In genomic region chr13:23435676-23436075, GRCm38 (mm10) we compare ENCODE assay signal across 8 mouse cellular contexts. TPM values are rescaled to one million over a fixed set of nuclear protein-coding genes. Genes with fewer than 3 reads are reported as not detected.
A peak's percentile ranks its signal among the peaks of the same experiment; 100 is the strongest.
DNase-seq lines count a peak whose midpoint lies in the region; ATAC-seq and TF ChIP-seq lines count a peak whose summit lies in the region.

No protein-coding gene starts in this region.

- H3K27ac ChIP-seq in gastrocnemius, adult 2 months = peak overlapping the region; percentile 29; the same call in 1 of the 2 replicates
- H3K27ac ChIP-seq in forebrain, embryonic 15.5 days (replicated peaks) = no peak overlapping the region
- peak overlapping the region; percentile 62 for H3K27ac ChIP-seq in liver, embryonic 11.5 days (ENCODE audit: low read depth, low read length)
- H3K27ac ChIP-seq in stomach, postnatal 0 days (replicated peaks) = no peak overlapping the region; the same call in 1 of the 2 replicates

- TF ChIP-seq CTCF in gastrocnemius, adult 2 months (IDR thresholded peaks at IDR 0.05) = no peak
- TF ChIP-seq CTCF in G1E (IDR thresholded peaks at IDR 0.05; ENCODE audit: low read depth, low read length) = no peak
- TF ChIP-seq CTCF in stomach, postnatal 0 days (IDR thresholded peaks at IDR 0.05; ENCODE audit: low read depth) = no peak

- no peaks in the 10 kb centered on the region for H3K27me3 ChIP-seq in G1E (ENCODE audit: insufficient read depth, low read length)
- no peaks in the 10 kb centered on the region for H3K27me3 ChIP-seq in forebrain, embryonic 15.5 days
- H3K27me3 ChIP-seq in liver, embryonic 11.5 days (replicated peaks; ENCODE audit: control insufficient read depth, insufficient read depth, low read length) = no peaks in the 10 kb centered on the region
- H3K27me3 ChIP-seq in stomach, postnatal 0 days (ENCODE audit: control insufficient read depth, insufficient read depth, low read length) = no peaks in the 10 kb centered on the region

- H3K9me3 ChIP-seq in G1E (replicated peaks) = no peaks in the 10 kb centered on the region
- H3K9me3 ChIP-seq in forebrain, embryonic 15.5 days = no peaks in the 10 kb centered on the region
- H3K9me3 ChIP-seq in liver, embryonic 11.5 days (ENCODE audit: control insufficient read depth, low read length) = no peaks in the 10 kb centered on the region
- H3K9me3 ChIP-seq in stomach, postnatal 0 days (ENCODE audit: control insufficient read depth, low read length) = no peaks in the 10 kb centered on the region

- 4% methylated on average over 12 of the region's 12 CpGs for WGBS in forebrain, embryonic 15.5 days
- 1% methylated on average over 12 of the region's 12 CpGs for WGBS in liver, embryonic 11.5 days
- 4% methylated on average over 12 of the region's 12 CpGs for WGBS in stomach, postnatal 0 days

- H3K4me3 ChIP-seq in gastrocnemius, adult 2 months = peak overlapping the region; percentile 75
- peak overlapping the region; percentile 69 for H3K4me3 ChIP-seq in G1E (ENCODE audit: low read depth, low read length)
- peak overlapping the region; percentile 30 for H3K4me3 ChIP-seq in forebrain, embryonic 15.5 days
- H3K4me3 ChIP-seq in liver, embryonic 11.5 days (ENCODE audit: low read depth, low read length) = peak overlapping the region; percentile 65
- peak overlapping the region; percentile 40 for H3K4me3 ChIP-seq in stomach, postnatal 0 days (ENCODE audit: low read depth, low read length)

- H3K4me1 ChIP-seq in G1E (ENCODE audit: insufficient read depth, low read depth, low read length) = peaks cover 35% of the 10 kb centered on the region
- peaks cover 45% of the 10 kb centered on the region for H3K4me1 ChIP-seq in forebrain, embryonic 15.5 days
- peaks cover 14% of the 10 kb centered on the region for H3K4me1 ChIP-seq in liver, embryonic 11.5 days (replicated peaks; ENCODE audit: control insufficient read depth, insufficient read depth, low read length)
- H3K4me1 ChIP-seq in stomach, postnatal 0 days (replicated peaks; ENCODE audit: control insufficient read depth, insufficient read depth) = no peaks in the 10 kb centered on the region; the same call in 1 of the 2 replicates

- ATAC-seq in G1E (ENCODE audit: extremely low read depth, insufficient number of reproducible peaks, low FRiP score, poor library complexity, severe bottlenecking) = no peak
- no peak for ATAC-seq in forebrain, embryonic 15.5 days (replicated peaks)
- ATAC-seq in liver, embryonic 11.5 days (replicated peaks; ENCODE audit: low FRiP score) = no peak
- no peak for ATAC-seq in stomach, postnatal 0 days (ENCODE audit: low FRiP score, low TSS enrichment)

- no peak for DNase-seq in gastrocnemius, adult 2 months
- DNase-seq in gastrocnemius, postnatal 36 days = no peak
- DNase-seq in G1E (ENCODE audit: low spot score) = no peak
- DNase-seq in liver, embryonic 11.5 days (ENCODE audit: low spot score) = peak; percentile 55
- no peak for DNase-seq in stomach, postnatal 0 days (ENCODE audit: low spot score)
- DNase-seq in layer of hippocampus, adult 9-10 months (ENCODE audit: low spot score) = no peak
- no peak for DNase-seq in urinary bladder, postnatal 25 days (ENCODE audit: low spot score)

- H3K36me3 ChIP-seq in G1E (replicated peaks) = no peaks in the 10 kb centered on the region
- H3K36me3 ChIP-seq in forebrain, embryonic 15.5 days = no peaks in the 10 kb centered on the region
- H3K36me3 ChIP-seq in liver, embryonic 11.5 days (ENCODE audit: control insufficient read depth, insufficient read depth, low read length) = no peaks in the 10 kb centered on the region
- H3K36me3 ChIP-seq in stomach, postnatal 0 days (ENCODE audit: control insufficient read depth, insufficient read depth, low read length) = no peaks in the 10 kb centered on the region

- H3K4me2 ChIP-seq in forebrain, embryonic 15.5 days (replicated peaks) = peak overlapping the region; percentile 40
- H3K4me2 ChIP-seq in liver, embryonic 11.5 days = peak overlapping the region; percentile 89
- peak overlapping the region; percentile 59 for H3K4me2 ChIP-seq in stomach, postnatal 0 days (replicated peaks; ENCODE audit: low read depth)

- intact Hi-C loops in gastrocnemius, adult 2 months (cut with DNase I) = loop anchor here (2.0 to 10.0 kb wide), 2 partner anchors 83 to 1651 kb away; partner anchors contain the start of genes Hist1h1b, Hist1h2an, Hist1h2bp and Hist1h3i
- intact Hi-C loops in gastrocnemius, postnatal 36 days (cut with DNase I) = loop anchor here (5.0 kb wide), 1 partner anchor 1408 kb away; no protein-coding TSS in a partner anchor

- H3K9ac ChIP-seq in forebrain, embryonic 15.5 days (replicated peaks) = peak overlapping the region; percentile 17
- peak overlapping the region; percentile 75 for H3K9ac ChIP-seq in liver, embryonic 11.5 days (ENCODE audit: low read depth, low read length)
- H3K9ac ChIP-seq in stomach, postnatal 0 days (ENCODE audit: low read length) = peak overlapping the region; percentile 39

- no peak for TF ChIP-seq EP300 in stomach, postnatal 0 days (optimal IDR thresholded peaks at IDR 0.05)

RNA-seq across cellular contexts. Expression of gene Abt1, which starts 12.0 kb away (rescaled TPM):
- total RNA-seq in gastrocnemius, adult 2 months (2021) = 1 to 10 TPM; 3.6 to 3.9 TPM
- 1 to 10 TPM; 3.2 to 3.3 TPM for total RNA-seq in gastrocnemius, postnatal 36 days (2021)
- total RNA-seq in G1E (2014; fragmentation: Nextera tagmentation) (3.7 and 4.0 TPM in 2 replicates), G1E (2017) (9.5 and 11.4 TPM in 2 replicates)
- 6.5 and 6.9 TPM in 2 replicates for polyA plus RNA-seq in G1E (2012)
- 13.0 and 13.2 TPM in 2 replicates for polyA plus RNA-seq in forebrain, embryonic 15.5 days (2015; fragmentation: Nextera tagmentation; extraction: Ambion mirVana)
- polyA plus RNA-seq in liver, embryonic 11.5 days (2014; fragmentation: Nextera tagmentation; extraction: Ambion mirVana) = 13.1 and 13.4 TPM in 2 replicates
- polyA plus RNA-seq in stomach, postnatal 0 days (2015; fragmentation: Nextera tagmentation; extraction: Ambion mirVana) = 7.1 and 7.4 TPM in 2 replicates

RNA-seq across cellular contexts. Expression of gene Btn1a1, which starts 30.0 kb away (rescaled TPM):
- total RNA-seq in gastrocnemius, adult 2 months (2021) = not detected
- total RNA-seq in gastrocnemius, postnatal 36 days (2021) = not detected
- total RNA-seq in G1E (2014; fragmentation: Nextera tagmentation) = 18.3 and 31.6 TPM in 2 replicates
- total RNA-seq in G1E (2017) = 0.82 and 1.5 TPM in 2 replicates
- polyA plus RNA-seq in G1E (2012) = 0.75 and 0.80 TPM in 2 replicates
- 0.05 and 0.08 TPM in 2 replicates for polyA plus RNA-seq in forebrain, embryonic 15.5 days (2015; fragmentation: Nextera tagmentation; extraction: Ambion mirVana)
- 1.8 and 2.2 TPM in 2 replicates for polyA plus RNA-seq in liver, embryonic 11.5 days (2014; fragmentation: Nextera tagmentation; extraction: Ambion mirVana)
- polyA plus RNA-seq in stomach, postnatal 0 days (2015; fragmentation: Nextera tagmentation; extraction: Ambion mirVana) = 0.05 TPM in 1 of 2 replicates, not detected in the other

RNA-seq across cellular contexts. Expression of gene Btn2a2, which starts 53.0 kb away (rescaled TPM):
- not detected for total RNA-seq in gastrocnemius, adult 2 months (2021)
- not detected for total RNA-seq in gastrocnemius, postnatal 36 days (2021)
- total RNA-seq in G1E (2014; fragmentation: Nextera tagmentation) (not detected in 2 replicates), G1E (2017) (0.06 and 0.22 TPM in 2 replicates)
- not detected in 2 replicates for polyA plus RNA-seq in G1E (2012)
- 0.11 TPM in 1 of 2 replicates, not detected in the other for polyA plus RNA-seq in forebrain, embryonic 15.5 days (2015; fragmentation: Nextera tagmentation; extraction: Ambion mirVana)
- 0.08 and 0.32 TPM in 2 replicates for polyA plus RNA-seq in liver, embryonic 11.5 days (2014; fragmentation: Nextera tagmentation; extraction: Ambion mirVana)
- polyA plus RNA-seq in stomach, postnatal 0 days (2015; fragmentation: Nextera tagmentation; extraction: Ambion mirVana) = 0.04 and 0.07 TPM in 2 replicates

Comparison
In these comparisons a context has a peak if more than half of its experiments do, and no peak if none do; other contexts are left out.
1. H3K27ac ChIP-seq: peak in gastrocnemius, adult 2 months (single experiment) and liver, embryonic 11.5 days (single experiment); none in forebrain, embryonic 15.5 days (single experiment) and stomach, postnatal 0 days (single experiment).
2. H3K9ac ChIP-seq: peak in every context shown above with its lines; median percentile 75 in liver, embryonic 11.5 days; 39 in stomach, postnatal 0 days; 17 in forebrain, embryonic 15.5 days.
3. Peak in every context shown above with its lines, with median percentiles within 50 percentile points of each other: H3K4me3 ChIP-seq and H3K4me2 ChIP-seq.